Mouse (Mus musculus) myocyte (in vitro differentiated cells): Measurements from ENCODE around the gene Acss1. TPM values are rescaled to one million over a fixed set of nuclear protein-coding genes. Genes with fewer than 3 reads are reported as not detected.

Source experiments
- H3K27me3 ChIP-seq: one replicate; pipeline ENCODE4 v1.6.1; 2011; ENCODE audit not compliant: control insufficient read depth, insufficient read depth, insufficient read length
- H3K36me3 ChIP-seq: one replicate; pipeline ENCODE4 v1.6.1; 2011; ENCODE audit not compliant: control insufficient read depth, insufficient read depth
- H3K4me2 ChIP-seq: one replicate; pipeline ENCODE4 v1.6.1; 2011; ENCODE audit warnings: low read depth, control low read depth
- H3K4me3 ChIP-seq: one replicate; pipeline ENCODE4 v1.5.1; 2011; ENCODE audit warnings: mild to moderate bottlenecking, control low read depth, moderate library complexity
- H3K79me2 ChIP-seq: one replicate; pipeline ENCODE4 v1.6.1; 2011; ENCODE audit not compliant: control insufficient read depth, insufficient read depth
- H3ac ChIP-seq: one replicate; pipeline ENCODE4 v1.6.1; 2011; ENCODE audit not compliant: control insufficient read depth, insufficient read length
- CEBPB ChIP-seq: IDR thresholded peaks from 2 replicates; pipeline ENCODE4 v1.6.1; 2011; ENCODE audit warnings: mild to moderate bottlenecking, moderate library complexity; ENCODE audit not compliant: poor library complexity, insufficient read depth, severe bottlenecking
- E2F4 ChIP-seq: IDR thresholded peaks from one replicate; pipeline ENCODE4 v1.6.1; 2011; ENCODE audit warnings: mild to moderate bottlenecking, control low read depth, moderate library complexity; ENCODE audit not compliant: insufficient read depth
- MAX ChIP-seq: IDR thresholded peaks from one replicate; pipeline ENCODE4 v1.6.1; 2011; ENCODE audit warnings: low read depth, mild to moderate bottlenecking, control low read depth
- MYOD1 ChIP-seq, 3 experiments: IDR thresholded peaks; one replicate each; pipeline ENCODE4 v1.6.1; 2011; ENCODE audit warnings: control low read depth in 2 of 3, low read depth in 2 of 3, mild to moderate bottlenecking in 2 of 3, moderate library complexity in 1 of 3; ENCODE audit not compliant: insufficient read length in 2 of 3, control insufficient read depth in 1 of 3
- MYOG ChIP-seq, 3 experiments: IDR thresholded peaks; one replicate each; pipeline ENCODE4 v1.6.1; 2011; ENCODE audit warnings: control low read depth in 2 of 3, low read depth in 2 of 3, mild to moderate bottlenecking in 2 of 3; ENCODE audit not compliant: insufficient read length in 2 of 3, control insufficient read depth in 1 of 3, insufficient read depth in 1 of 3
- POLR2A ChIP-seq: IDR thresholded peaks from one replicate; pipeline ENCODE4 v1.6.1; 2011; ENCODE audit warnings: low read depth, mild to moderate bottlenecking, control low read depth, moderate library complexity; ENCODE audit not compliant: insufficient read length
- POLR2AphosphoS2 ChIP-seq: IDR thresholded peaks from one replicate; pipeline ENCODE4 v1.6.1; 2011; ENCODE audit warnings: low read depth, control low read depth; ENCODE audit not compliant: insufficient read length
- REST ChIP-seq: IDR thresholded peaks from one replicate; pipeline ENCODE4 v1.6.1; 2011; ENCODE audit warnings: mild to moderate bottlenecking, control low read depth, moderate library complexity; ENCODE audit not compliant: insufficient read depth, insufficient read length
- SRF ChIP-seq: IDR thresholded peaks from one replicate; pipeline ENCODE4 v1.6.1; 2011; ENCODE audit warnings: low read depth; ENCODE audit not compliant: control insufficient read depth, insufficient read length
- TCF12 ChIP-seq: IDR thresholded peaks from one replicate; pipeline ENCODE4 v1.6.1; 2011; ENCODE audit warnings: mild to moderate bottlenecking, control low read depth; ENCODE audit not compliant: poor library complexity, insufficient read depth, severe bottlenecking
- TCF3 ChIP-seq: IDR thresholded peaks from one replicate; pipeline ENCODE4 v1.6.1; 2011; ENCODE audit warnings: low read depth, control low read depth; ENCODE audit not compliant: insufficient read length
- USF1 ChIP-seq: IDR thresholded peaks from one replicate; pipeline ENCODE4 v1.6.1; 2011; ENCODE audit warnings: low read depth, mild to moderate bottlenecking, control low read depth, moderate library complexity
- polyA plus RNA-seq: library from polyadenylated mRNA; unstranded; fragments of >200 nt; fragmentation: generic; extraction: Trizol; gene quantifications from one replicate; pipeline ENCODE4 v1.2.1, GENCODE M21; 2012; ENCODE audit warnings: missing spikeins

The Acss1 gene
- not detected for polyA plus RNA-seq

GRCm38 (mm10) chr2:150667820-150668766, at the start of gene Acss1:
TSS of gene Acss1 (minus strand) at chr2:150668500.
- no peak for TF ChIP-seq E2F4
- no peak for TF ChIP-seq REST
- no peak for TF ChIP-seq POLR2AphosphoS2
- TF ChIP-seq MYOG (IDR thresholded peaks at IDR 0.05; ENCODE audit: control insufficient read depth in 1 of 3, insufficient read depth in 1 of 3, insufficient read length in 2 of 3, low read depth in 2 of 3), result no peak
- TF ChIP-seq MAX, result no peak
- no peak for TF ChIP-seq POLR2A
- no peak for TF ChIP-seq USF1
- TF ChIP-seq SRF, result no peak
- TF ChIP-seq CEBPB, result no peak
- TF ChIP-seq MYOD1 (IDR thresholded peaks at IDR 0.05; ENCODE audit: control insufficient read depth in 1 of 3, insufficient read length in 2 of 3, low read depth in 2 of 3), result no peak
- TF ChIP-seq TCF12, result no peak
- TF ChIP-seq TCF3, result no peak
- Histone ChIP-seq H3K79me2 (no peaks in the 10 kb centered on the region), H3K36me3 (no peaks in the 10 kb centered on the region), H3K4me2 (peak within 1 kb of the TSS; percentile 70), H3ac (no peak within 1 kb of the TSS), H3K4me3 (no peak within 1 kb of the TSS), H3K27me3 (peaks cover 17% of the 10 kb centered on the region)

GRCm38 (mm10) chr2:150712167-150712674, 43.9 kb upstream of the Acss1 start:
- Histone ChIP-seq H3K4me2 (no peak overlapping the region), H3K27me3 (no peaks in the 10 kb centered on the region)

GRCm38 (mm10) chr2:150691481-150692170, 23.3 kb upstream of the Acss1 start:
- Histone ChIP-seq H3K4me2 (no peak overlapping the region), H3K27me3 (peaks cover 38% of the 10 kb centered on the region), H3K79me2 (no peaks in the 10 kb centered on the region), H3K4me3 (no peak overlapping the region), H3ac (no peak overlapping the region), H3K36me3 (no peaks in the 10 kb centered on the region)
- no peak for TF ChIP-seq SRF
- TF ChIP-seq MAX, result no peak
- no peak for TF ChIP-seq MYOD1 (IDR thresholded peaks at IDR 0.05; ENCODE audit: control insufficient read depth in 1 of 3, insufficient read length in 2 of 3, low read depth in 2 of 3)
- TF ChIP-seq CEBPB, result no peak
- TF ChIP-seq REST, result no peak
- no peak for TF ChIP-seq POLR2AphosphoS2
- TF ChIP-seq E2F4, result no peak
- TF ChIP-seq USF1, result no peak
- no peak for TF ChIP-seq POLR2A
- no peak for TF ChIP-seq TCF12
- no peak for TF ChIP-seq MYOG (IDR thresholded peaks at IDR 0.05; ENCODE audit: control insufficient read depth in 1 of 3, insufficient read depth in 1 of 3, insufficient read length in 2 of 3, low read depth in 2 of 3)
- TF ChIP-seq TCF3, result no peak

More at GRCm38 (mm10) chr2:150712167-150712674, 43.9 kb upstream of the Acss1 start:
- Histone ChIP-seq H3ac (no peak overlapping the region), H3K4me3 (no peak overlapping the region), H3K36me3 (no peaks in the 10 kb centered on the region), H3K79me2 (no peaks in the 10 kb centered on the region)
- TF ChIP-seq POLR2AphosphoS2 (no peak), TCF3 (no peak), TCF12 (no peak), SRF (no peak), USF1 (no peak), MAX (no peak), CEBPB (no peak), E2F4 (no peak), MYOG (IDR thresholded peaks at IDR 0.05; ENCODE audit: control insufficient read depth in 1 of 3, insufficient read depth in 1 of 3, insufficient read length in 2 of 3, low read depth in 2 of 3) (no peak), REST (no peak), MYOD1 (IDR thresholded peaks at IDR 0.05; ENCODE audit: control insufficient read depth in 1 of 3, insufficient read length in 2 of 3, low read depth in 2 of 3) (no peak), POLR2A (no peak)

DNA sequence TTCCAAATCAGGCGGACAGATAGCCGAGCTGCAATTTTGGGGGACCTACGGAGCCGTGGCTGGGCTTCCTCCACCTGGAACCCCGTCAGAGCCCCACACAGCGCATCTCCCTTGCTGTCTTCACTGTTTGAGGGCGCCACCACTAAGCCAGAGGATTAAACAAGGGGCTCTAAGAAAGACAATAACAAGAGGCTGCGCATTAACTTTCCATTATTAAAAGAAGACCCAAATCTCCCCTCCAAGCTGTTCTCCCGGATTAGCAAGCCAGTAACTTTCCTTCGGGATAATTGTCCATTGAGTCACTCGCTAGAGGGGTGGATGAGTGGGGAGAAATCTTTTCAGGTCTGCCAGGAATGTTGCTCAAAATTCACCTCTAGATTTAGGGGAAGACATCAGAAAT, 21.9 kb upstream of the Acss1 start:
- Histone ChIP-seq H3K36me3 (no peaks in the 10 kb centered on the region), H3K4me2 (no peak overlapping the region), H3K27me3 (peaks cover 52% of the 10 kb centered on the region), H3K4me3 (no peak overlapping the region), H3K79me2 (no peaks in the 10 kb centered on the region), H3ac (no peak overlapping the region)
- TF ChIP-seq POLR2A (no peak), TCF12 (no peak), MYOD1 (IDR thresholded peaks at IDR 0.05; ENCODE audit: control insufficient read depth in 1 of 3, insufficient read length in 2 of 3, low read depth in 2 of 3) (no peak), POLR2AphosphoS2 (no peak), REST (no peak), USF1 (no peak), MYOG (IDR thresholded peaks at IDR 0.05; ENCODE audit: control insufficient read depth in 1 of 3, insufficient read depth in 1 of 3, insufficient read length in 2 of 3, low read depth in 2 of 3) (no peak), E2F4 (no peak), CEBPB (no peak), TCF3 (no peak), MAX (no peak), SRF (no peak)
